Mouse (Mus musculus) liver, postnatal 0 days (tissue): ENCODE results near the gene Tbc1d22a. TPM values are rescaled to one million over a fixed set of nuclear protein-coding genes. Genes with fewer than 3 reads are reported as not detected.

Source experiments
- ATAC-seq: fragments of 200-750 bp; cut with Nextera tagmentation; 2 replicates; pipeline ENCODE4 v1.8.0; 2017; ENCODE audit warnings: mild to moderate bottlenecking, moderate library complexity
- DNase-seq: peaks from one replicate; pipeline ENCODE4 v3.0.0-alpha.2; 2016
- H3K27ac ChIP-seq: fragments of 300-500 bp; sonication (generic); 2 replicates; pipeline ENCODE4 v1.5.1; 2014; ENCODE audit warnings: antibody characterized with exemption, moderate library complexity, mild to moderate bottlenecking, low read depth
- H3K27me3 ChIP-seq: fragments of 300-500 bp; sonication (generic); 2 replicates; pipeline ENCODE4 v1.6.1; 2014; ENCODE audit warnings: low read length, control low read depth, mixed read lengths; ENCODE audit not compliant: insufficient read depth
- H3K36me3 ChIP-seq: fragments of 300-500 bp; sonication (generic); replicated peaks from 2 replicates; pipeline ENCODE4 v1.6.1; 2014; ENCODE audit warnings: mild to moderate bottlenecking, control low read depth, low read length, moderate library complexity, mixed read lengths; ENCODE audit not compliant: insufficient read depth
- H3K4me1 ChIP-seq: fragments of 300-500 bp; sonication (generic); 2 replicates; pipeline ENCODE4 v1.6.1; 2014; ENCODE audit warnings: antibody characterized with exemption, mild to moderate bottlenecking, control low read depth; ENCODE audit not compliant: insufficient read depth
- H3K4me2 ChIP-seq: fragments of 300-500 bp; sonication (generic); 2 replicates; pipeline ENCODE4 v1.6.1; 2014; ENCODE audit warnings: low read depth, mild to moderate bottlenecking, low read length, moderate library complexity, mixed read lengths
- H3K4me3 ChIP-seq: fragments of 300-500 bp; sonication (generic); 2 replicates; pipeline ENCODE4 v1.5.1; 2014; ENCODE audit warnings: low read depth, low read length
- H3K9ac ChIP-seq: fragments of 300-500 bp; sonication (generic); replicated peaks from 2 replicates; pipeline ENCODE4 v1.6.1; 2014; ENCODE audit warnings: mild to moderate bottlenecking, moderate library complexity
- H3K9me3 ChIP-seq: fragments of 300-500 bp; sonication (generic); 2 replicates; pipeline ENCODE4 v1.6.1; 2016; ENCODE audit warnings: mild to moderate bottlenecking, control low read depth, low read length, mixed read lengths
- CTCF ChIP-seq: sonication (generic); IDR thresholded peaks from 2 replicates; pipeline ENCODE4 v1.5.1; 2016; ENCODE audit warnings: antibody characterized with exemption, low read depth
- EP300 ChIP-seq: IDR thresholded peaks from 2 replicates; pipeline ENCODE4 v1.6.1; 2016; ENCODE audit warnings: antibody characterized with exemption, low read depth, mild to moderate bottlenecking
- WGBS: fragments of 180-500 bp; shearing (Covaris S2); extraction: QIAGEN DNeasy Blood & Tissue Kit; methylation state at CpG from one replicate; pipeline ENCODE4 v1.1.7; 2014; ENCODE audit not compliant: insufficient replicate concordance; 5-methylcytosine and 5-hydroxymethylcytosine counted together
- polyA plus RNA-seq: library from polyadenylated mRNA; unstranded; fragments of >200 nt; fragmentation: Nextera tagmentation; extraction: Ambion mirVana; gene quantifications from 2 replicates; pipeline ENCODE4 v1.2.1, GENCODE M21; 2015

The Tbc1d22a gene
- polyA plus RNA-seq, 1 experiment from 2014 or later: 6.4 TPM

GRCm38 (mm10) chr15:86294426-86294825, 80.2 kb downstream of the Tbc1d22a start:
- H3K36me3 ChIP-seq: peaks cover 2% of the 10 kb centered on the region; the same call in 1 of the 2 replicates
- H3K9ac ChIP-seq: no peak overlapping the region
- no peak for DNase-seq
- H3K27me3 ChIP-seq: no peaks in the 10 kb centered on the region
- H3K4me3 ChIP-seq: no peak overlapping the region
- no peak overlapping the region for H3K4me2 ChIP-seq
- H3K27ac ChIP-seq: no peak overlapping the region
- no peaks in the 10 kb centered on the region for H3K9me3 ChIP-seq
- H3K4me1 ChIP-seq: no peaks in the 10 kb centered on the region
- no peak for ATAC-seq
- WGBS: 87% methylated on average over 3 of the region's 3 CpGs
- TF ChIP-seq EP300 (no peak), CTCF (no peak)

- no peak overlapping the region for H3K9ac ChIP-seq
Measured at GRCm38 (mm10) chr15:86295722-86296288, 81.5 kb downstream of the Tbc1d22a start.

GRCm38 (mm10) chr15:86297281-86297680, 83.0 kb downstream of the Tbc1d22a start:
- Histone ChIP-seq H3K27ac (no peak overlapping the region), H3K4me3 (no peak overlapping the region), H3K4me2 (no peak overlapping the region), H3K9me3 (no peaks in the 10 kb centered on the region), H3K36me3 (peaks cover 7% of the 10 kb centered on the region; the same call in 1 of the 2 replicates), H3K4me1 (no peaks in the 10 kb centered on the region), H3K9ac (no peak overlapping the region), H3K27me3 (no peaks in the 10 kb centered on the region)
- DNase-seq (no peak), ATAC-seq (no peak)
- WGBS: 95% methylated on average over 1 of the region's 1 CpGs
- no peak for TF ChIP-seq CTCF
- no peak for TF ChIP-seq EP300

More at GRCm38 (mm10) chr15:86295722-86296288, 81.5 kb downstream of the Tbc1d22a start:
- Histone ChIP-seq H3K27me3 (no peaks in the 10 kb centered on the region), H3K4me1 (no peaks in the 10 kb centered on the region), H3K27ac (no peak overlapping the region), H3K4me2 (no peak overlapping the region), H3K36me3 (peaks cover 2% of the 10 kb centered on the region; the same call in 1 of the 2 replicates), H3K9me3 (no peaks in the 10 kb centered on the region), H3K4me3 (no peak overlapping the region)
- 71% methylated on average over 4 of the region's 4 CpGs for WGBS
- DNase-seq: no peak
- no peak for TF ChIP-seq CTCF
- TF ChIP-seq EP300: no peak
- no peak for ATAC-seq

GRCm38 (mm10) chr15:86303876-86304275, 89.6 kb downstream of the Tbc1d22a start:
- Histone ChIP-seq H3K4me1 (no peaks in the 10 kb centered on the region), H3K4me2 (no peak overlapping the region), H3K9me3 (no peaks in the 10 kb centered on the region), H3K36me3 (peaks cover 10% of the 10 kb centered on the region), H3K9ac (no peak overlapping the region), H3K27ac (no peak overlapping the region), H3K4me3 (no peak overlapping the region), H3K27me3 (no peaks in the 10 kb centered on the region)
- DNase-seq (no peak), ATAC-seq (no peak)
- WGBS: 76% methylated on average over 1 of the region's 1 CpGs
- TF ChIP-seq CTCF (no peak), EP300 (no peak)

- DNase-seq (no peak), ATAC-seq (no peak)
- H3K27me3 ChIP-seq: no peaks in the 10 kb centered on the region
- H3K9me3 ChIP-seq: no peaks in the 10 kb centered on the region
- TF ChIP-seq CTCF (no peak), EP300 (no peak)
- WGBS: 74% methylated on average over 3 of the region's 3 CpGs
- no peak overlapping the region for H3K27ac ChIP-seq
- no peaks in the 10 kb centered on the region for H3K4me1 ChIP-seq
- H3K4me2 ChIP-seq: no peak overlapping the region
- H3K4me3 ChIP-seq: no peak overlapping the region
- peaks cover 10% of the 10 kb centered on the region for H3K36me3 ChIP-seq
- H3K9ac ChIP-seq: no peak overlapping the region
Measured at GRCm38 (mm10) chr15:86304861-86305260, 90.6 kb downstream of the Tbc1d22a start.

GRCm38 (mm10) chr15:86305290-86305689, 91.0 kb downstream of the Tbc1d22a start:
- WGBS: 76% methylated on average over 3 of the region's 3 CpGs

More at GRCm38 (mm10) chr15:86305290-86305689, 91.0 kb downstream of the Tbc1d22a start:
- DNase-seq: no peak
- Histone ChIP-seq H3K4me1 (no peaks in the 10 kb centered on the region), H3K4me3 (no peak overlapping the region), H3K27me3 (no peaks in the 10 kb centered on the region), H3K4me2 (no peak overlapping the region), H3K36me3 (peaks cover 10% of the 10 kb centered on the region), H3K27ac (no peak overlapping the region), H3K9ac (no peak overlapping the region), H3K9me3 (no peaks in the 10 kb centered on the region)
- ATAC-seq: no peak
- TF ChIP-seq CTCF (no peak), EP300 (no peak)
